Mouse (Mus musculus) bone marrow macrophage, adult 2 months (primary cell): ENCODE results near the gene Gm13212.
"Not testable (repeated sequence)": the region's sequence is repeated elsewhere in the genome, so short reads cannot be mapped to it uniquely, and the experiment has no call there.

Experiments used
- CTCF ChIP-seq: IDR thresholded peaks from 2 replicates; pipeline ENCODE4 v1.5.1; 2012; ENCODE audit warnings: low read depth, mild to moderate bottlenecking, low read length, moderate library complexity
- POLR2A ChIP-seq: IDR thresholded peaks from 2 replicates; pipeline ENCODE4 v1.6.1; 2012; ENCODE audit warnings: mild to moderate bottlenecking, low read depth, low read length, borderline replicate concordance

- TF ChIP-seq POLR2A, CTCF: not testable (repeated sequence)
These were observed 8.3 kb upstream of the Gm13212 start for GRCm38 (mm10) chr4:145576623-145577022.
